Mouse (Mus musculus): ENCODE data around the gene Coq7. TPM values are rescaled to one million over a fixed set of nuclear protein-coding genes. Genes with fewer than 3 reads are reported as not detected.

Coq7 gene
- total RNA-seq (2022), result 10 to 100 TPM; 42.7 to 51.0 (median 47.7) TPM

DNA sequence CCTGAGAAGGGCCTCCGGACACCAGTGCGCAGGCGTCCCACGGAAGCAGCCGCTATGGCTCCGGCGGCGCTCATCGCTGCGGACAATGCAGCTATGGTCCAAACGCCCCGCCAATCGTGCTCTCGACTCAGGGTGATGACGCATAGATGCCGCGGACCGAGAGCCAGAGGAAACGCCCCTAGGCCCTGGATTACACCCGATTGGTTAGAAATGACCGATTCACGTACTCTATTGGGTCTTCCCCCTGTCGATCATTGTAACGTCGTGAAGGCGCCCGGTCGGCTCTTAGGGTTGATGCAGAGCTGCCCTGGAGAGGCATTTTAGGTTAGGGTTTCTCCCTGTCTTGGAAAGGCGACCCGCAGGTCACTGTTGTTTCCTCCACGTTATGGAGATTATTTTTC lies at the start of gene Coq7:
Gene Coq7 (minus strand): TSS at position 179 of the 401 bp plus-strand sequence.
- peak; percentile 92 to 94 for DNase-seq (ENCODE audit: low spot score in 2 of 2)

DNA sequence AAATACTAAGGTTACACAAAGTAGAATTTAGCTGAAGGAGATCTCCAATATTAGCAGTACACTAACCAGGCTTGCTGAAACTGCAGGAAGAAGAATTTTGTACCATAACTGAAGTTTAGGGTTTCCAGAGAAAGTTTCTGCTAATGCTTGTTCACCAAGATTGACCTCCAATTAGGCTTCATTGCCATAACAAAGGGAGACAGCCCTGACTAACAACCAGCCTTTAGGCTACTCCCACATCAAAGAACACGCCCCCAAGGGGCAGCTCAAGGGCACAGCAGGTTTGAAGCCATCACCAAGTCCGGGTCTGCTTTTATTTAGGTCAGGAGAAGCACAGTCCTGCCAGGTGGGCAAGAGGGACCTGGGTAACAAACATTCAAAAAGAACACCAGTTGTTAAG lies 46.8 kb upstream of the Coq7 start:
- DNase-seq (ENCODE audit: low spot score in 2 of 2), result no peak

DNA sequence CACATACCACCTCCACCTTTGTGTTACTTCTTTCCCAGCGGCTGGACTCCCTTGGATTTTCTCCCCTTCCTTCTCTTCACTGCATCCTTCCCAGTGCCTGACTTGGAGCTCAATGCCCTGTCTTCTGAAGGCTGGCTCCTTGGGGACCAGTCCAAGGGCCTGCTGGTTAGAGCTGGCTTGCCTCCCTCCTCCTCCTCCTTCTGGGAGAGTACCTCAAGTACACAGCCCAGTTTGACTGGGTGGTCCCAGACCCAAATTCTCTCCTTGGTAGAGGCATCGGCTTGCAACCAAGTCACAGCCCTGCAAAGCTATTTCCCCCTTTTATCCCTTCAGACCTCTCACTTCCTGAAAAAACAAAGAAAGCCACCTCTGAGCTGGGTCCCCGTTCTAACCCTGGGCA lies 45.1 kb upstream of the Coq7 start:
- DNase-seq (ENCODE audit: low spot score in 2 of 2), result no peak

DNA sequence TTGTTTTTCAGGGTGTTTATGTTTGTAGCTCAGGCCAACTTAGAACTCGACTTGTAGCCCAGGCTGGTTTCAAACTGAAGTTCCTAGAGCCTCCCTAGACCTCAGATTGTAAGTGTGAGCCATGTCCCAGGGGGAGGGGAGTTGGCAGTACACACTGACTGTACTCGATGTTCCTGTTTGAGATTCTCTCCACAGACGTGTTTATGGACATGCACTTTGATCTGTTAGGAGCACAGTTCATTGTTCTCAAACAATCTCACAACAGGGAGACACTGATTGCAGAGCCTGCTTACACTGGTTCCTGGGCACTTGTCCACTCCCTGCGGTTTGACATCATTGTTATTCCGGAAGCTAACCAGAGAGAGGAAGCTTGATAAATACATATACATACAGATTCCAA lies 38.9 kb upstream of the Coq7 start:
- no peak for DNase-seq (ENCODE audit: low spot score in 2 of 2)

DNA sequence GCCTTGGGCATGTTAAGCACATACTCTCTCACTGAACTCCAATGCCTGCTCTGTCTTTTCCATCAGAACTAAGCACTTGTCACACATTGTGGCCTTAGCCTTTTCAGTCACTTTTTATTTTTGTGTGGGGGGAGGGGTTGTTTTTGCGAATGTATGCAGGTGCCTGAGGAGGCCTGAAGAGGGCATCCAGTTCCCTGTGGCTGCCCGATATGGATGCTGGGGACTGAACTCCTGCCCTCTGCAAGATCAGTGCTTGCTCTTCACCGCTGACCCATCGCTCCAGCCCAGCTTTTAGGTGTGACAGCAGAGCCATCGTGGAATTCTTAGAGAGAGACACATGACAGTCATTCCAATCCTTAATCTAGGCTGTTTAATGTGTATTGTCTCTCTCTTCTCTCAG lies 38.2 kb upstream of the Coq7 start:
- DNase-seq (ENCODE audit: low spot score in 2 of 2), result no peak

DNA sequence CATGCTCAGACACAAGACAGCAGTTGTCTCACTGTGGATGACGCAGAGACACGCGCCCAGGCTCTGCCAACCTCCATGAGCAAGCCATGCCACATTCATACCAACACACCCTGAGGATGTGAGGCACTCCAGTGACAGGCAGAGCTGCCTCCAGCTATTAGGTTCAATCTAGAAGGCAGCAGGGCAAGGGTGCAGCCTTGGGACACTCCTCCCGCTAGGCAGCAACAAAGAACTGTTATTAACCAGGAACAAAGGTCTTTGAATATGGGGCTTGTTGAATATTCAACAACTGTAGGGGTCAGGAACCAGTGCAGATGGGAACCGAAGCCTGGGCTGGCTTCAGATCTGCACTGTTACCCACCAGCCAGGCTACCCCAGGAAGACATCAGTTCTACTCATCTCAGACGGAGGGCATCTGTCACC lies 36.0 kb upstream of the Coq7 start:
- no peak for DNase-seq (ENCODE audit: low spot score in 2 of 2)

DNA sequence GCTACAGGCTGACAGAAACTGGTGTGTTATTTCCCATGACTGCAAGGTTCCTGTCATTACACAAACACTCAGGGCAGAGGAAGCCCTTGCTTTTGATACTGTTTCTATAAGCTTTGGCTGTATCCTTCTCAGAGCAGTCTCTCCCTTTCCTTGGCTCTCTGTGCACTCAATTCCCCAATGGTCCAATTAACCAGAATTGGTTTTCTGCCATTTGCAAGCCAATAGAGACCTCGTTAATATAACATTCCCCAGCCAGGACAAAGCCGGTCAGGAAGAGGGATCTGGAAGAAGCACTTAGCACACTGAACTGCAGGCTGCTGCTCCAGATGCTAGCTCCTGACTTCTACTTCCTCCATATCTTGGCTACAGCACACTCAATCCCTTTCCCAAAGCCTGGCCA lies 21.1 kb upstream of the Coq7 start:
- no peak for DNase-seq (ENCODE audit: low spot score in 2 of 2)

DNA sequence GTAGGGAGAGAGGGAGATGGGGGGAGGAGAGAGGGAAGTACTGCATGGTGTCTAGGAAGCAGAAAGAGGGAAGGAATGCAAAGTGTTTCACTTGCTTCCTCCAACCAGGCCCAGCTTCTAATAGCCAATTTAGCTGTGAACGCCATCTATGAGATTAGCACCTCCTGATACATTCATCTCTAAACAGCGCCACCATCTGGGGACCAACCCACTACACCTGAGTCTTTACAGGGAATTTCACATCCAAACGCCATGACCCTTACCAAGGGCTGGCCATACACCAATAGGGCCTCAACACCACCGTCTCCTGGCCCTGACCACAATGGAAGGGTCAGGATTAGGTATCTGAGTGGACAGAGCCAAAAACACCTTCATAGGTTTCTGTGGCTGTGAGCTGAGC lies 20.7 kb upstream of the Coq7 start:
- no peak for DNase-seq (ENCODE audit: low spot score in 2 of 2)

DNA sequence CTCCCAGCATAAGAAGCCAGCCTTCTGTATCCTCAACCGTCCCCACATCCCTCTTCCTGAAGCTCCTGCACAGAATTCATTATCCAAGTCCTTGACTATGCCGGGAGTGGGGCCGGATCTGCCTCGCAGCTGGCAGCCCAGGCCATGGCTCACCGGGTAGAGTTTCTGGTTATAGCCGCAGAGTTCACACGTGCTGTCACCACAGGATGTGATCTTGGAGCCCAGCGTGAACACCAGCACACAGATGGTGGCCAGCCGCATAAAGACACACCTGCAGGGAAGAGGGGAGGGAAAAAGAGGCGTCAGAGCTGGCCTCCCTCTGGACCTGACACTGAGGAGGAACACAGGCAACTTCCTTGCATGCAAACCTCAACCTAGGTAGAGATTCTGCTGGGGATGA lies 14.3 kb upstream of the Coq7 start:
- no peak for DNase-seq (ENCODE audit: low spot score in 2 of 2)

DNA sequence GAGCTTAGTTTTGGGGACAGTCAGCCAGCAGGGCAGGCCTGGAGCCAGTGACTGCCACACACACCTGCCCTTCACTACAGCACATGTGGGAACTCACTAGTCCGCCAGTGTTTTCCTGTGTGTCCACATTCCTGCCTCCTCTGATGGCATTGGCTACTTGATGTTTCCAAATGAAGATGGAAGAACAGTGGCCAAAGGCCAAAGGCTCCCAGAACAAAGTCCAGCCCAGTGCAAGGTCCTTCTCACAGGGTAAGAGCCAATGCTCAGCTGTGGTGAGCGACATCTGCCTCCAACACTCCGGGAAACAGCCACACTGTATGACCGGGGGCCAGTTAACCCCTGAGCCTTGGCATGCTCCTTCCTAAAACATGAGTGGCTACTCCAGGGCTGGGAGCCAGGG lies 11.0 kb upstream of the Coq7 start:
- DNase-seq (ENCODE audit: low spot score in 2 of 2), result no peak

DNA sequence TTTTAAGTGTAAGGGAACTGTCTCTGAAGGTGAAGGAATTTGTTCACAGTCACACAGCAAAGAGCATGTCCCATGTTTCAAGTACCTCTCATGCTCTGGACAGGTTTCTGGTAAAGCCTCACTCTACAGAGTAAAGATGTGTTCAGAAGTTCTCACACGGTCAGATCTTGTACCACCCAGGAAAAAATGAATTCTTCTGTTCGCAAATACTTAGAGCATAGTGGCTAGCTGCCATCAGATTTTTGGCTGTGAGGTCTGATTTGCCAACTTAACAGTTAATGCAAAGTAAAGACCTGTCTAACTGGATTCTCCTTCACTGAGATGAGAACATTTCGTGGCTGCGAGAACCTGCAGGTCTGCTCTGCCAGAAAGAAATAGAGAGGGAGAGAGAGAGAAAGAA lies 1.9 kb upstream of the Coq7 start:
- DNase-seq (ENCODE audit: low spot score in 2 of 2), result no peak

DNA sequence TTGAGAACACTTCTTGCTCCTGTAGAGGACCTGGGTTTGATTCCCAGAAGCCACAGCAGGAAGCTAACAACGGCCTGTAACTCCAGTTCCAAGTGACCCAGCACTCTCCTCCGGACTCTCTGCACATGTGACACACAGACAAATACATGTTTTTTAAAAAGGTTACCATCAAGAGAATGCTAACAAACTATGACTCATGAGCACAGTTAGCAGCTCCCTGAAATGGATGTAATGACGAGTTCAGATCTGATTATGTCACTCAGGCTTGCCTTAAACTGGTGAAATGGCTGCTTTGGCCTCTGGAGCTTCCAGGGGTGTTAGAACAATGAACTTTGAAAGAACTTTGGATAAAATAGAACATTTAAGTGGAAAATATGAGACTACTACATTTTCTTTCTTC lies 1.2 kb upstream of the Coq7 start:
- no peak for DNase-seq (ENCODE audit: low spot score in 2 of 2)

DNA sequence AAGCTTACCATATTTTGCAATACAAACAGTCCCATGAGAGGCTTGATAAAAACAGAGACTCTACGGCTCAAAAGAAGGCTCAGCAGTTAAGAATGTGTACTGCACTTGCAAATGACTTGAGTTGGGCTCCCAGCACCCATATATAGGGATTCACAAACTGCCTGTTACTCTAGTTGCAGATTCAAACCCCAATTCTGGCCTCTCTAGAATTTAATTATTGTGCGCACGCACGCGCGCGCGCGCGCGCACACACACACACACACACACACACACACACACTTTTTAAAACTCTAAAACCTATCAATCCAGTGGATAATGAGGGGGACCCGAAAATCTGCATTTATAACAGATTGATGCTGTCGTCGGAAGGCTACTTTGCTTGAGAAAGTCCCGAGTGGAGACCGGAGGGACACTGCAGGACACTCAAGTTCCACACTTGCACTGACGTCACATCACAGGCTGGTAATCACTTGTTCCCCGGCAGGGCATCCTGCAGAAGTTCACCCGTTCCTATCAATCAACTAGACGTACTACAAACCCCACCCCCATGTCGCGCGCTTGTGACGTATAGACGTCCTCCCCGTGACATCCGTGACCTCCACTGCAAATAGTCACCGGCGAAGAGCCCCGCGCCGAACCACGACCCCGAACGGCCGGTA lies 508 bp downstream of the Coq7 start:
- DNase-seq (ENCODE audit: low spot score in 2 of 2), result peak; percentile 95

DNA sequence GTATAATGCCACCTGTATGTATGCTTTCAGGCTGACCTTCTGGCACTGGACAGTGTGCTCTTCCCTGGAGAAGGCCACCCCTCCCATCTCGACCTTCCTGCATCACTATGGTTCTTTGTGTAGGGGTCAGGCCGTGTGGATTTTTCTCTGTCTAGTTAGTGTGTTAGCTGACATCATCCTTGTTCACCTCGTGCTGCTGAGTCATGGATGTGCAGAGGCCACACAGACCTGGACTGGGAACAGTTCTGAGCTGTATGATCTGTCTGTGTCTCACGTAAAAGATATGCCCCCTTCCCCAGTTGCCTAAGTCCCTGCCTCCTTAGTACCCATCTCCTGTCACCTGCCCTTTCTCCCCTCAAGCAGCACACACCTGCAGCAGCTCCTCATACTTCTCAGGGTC lies 6.2 kb downstream of the Coq7 start:
- DNase-seq (ENCODE audit: low spot score in 2 of 2), result no peak

DNA sequence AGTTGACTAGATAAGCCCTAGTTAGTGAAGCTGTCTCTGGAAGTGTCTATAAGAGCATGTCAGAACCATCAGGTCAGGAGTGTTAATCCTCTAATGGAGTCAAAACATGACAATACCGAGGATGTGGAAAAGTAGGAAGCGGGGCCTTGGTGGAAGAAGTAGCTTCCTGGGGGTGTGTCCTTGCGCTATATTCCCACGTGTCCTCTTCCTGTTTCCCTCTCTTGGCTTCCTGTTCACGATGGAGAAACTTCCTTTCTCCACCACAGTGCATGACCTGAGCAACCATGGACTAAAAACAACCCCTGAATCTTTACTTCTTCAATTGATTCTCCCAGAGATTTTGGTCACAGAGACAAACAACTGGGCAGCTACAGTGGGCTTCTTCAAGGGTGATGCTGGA lies 11.1 kb downstream of the Coq7 start:
- DNase-seq (ENCODE audit: low spot score in 2 of 2), result no peak

DNA sequence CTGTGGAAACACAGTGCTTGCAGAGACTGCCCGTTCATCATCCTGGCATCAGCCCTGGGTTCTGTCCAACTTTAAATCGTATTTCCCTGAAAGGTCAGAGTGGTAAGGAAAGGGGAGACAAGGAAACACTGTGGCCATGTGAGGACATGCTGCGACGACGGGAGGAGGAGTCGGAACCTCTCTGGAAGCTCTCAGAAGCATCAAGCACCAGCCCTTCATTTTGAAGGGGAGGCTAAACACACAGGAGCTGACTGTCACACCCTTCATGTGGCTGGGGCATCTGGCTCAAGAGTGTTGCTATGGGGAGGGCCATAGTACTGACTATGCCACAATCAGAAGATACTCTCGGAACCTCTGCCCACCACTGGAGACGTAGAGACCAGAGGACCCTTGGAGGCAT lies 13.5 kb downstream of the Coq7 start:
- DNase-seq (ENCODE audit: low spot score in 2 of 2), result no peak

DNA sequence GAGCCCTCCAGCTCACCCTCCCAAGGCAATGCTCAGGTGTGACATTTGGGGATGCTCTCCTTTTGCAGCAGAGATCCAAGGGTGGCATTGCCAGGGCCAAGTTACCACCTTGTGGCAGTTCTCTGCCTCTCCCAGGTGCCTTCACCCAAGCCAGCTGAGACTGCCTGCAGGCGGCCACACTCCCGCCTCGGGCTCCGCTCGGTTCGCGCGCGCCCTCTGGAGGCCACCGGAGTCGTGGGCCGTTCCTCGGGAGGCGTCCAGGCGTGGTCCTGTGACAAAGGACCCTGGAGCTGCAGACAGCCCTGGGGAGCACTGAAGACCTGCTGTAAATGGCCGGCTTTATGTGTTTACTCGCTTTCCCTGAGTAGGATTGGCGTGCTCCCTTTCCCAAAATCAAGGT lies 14.5 kb downstream of the Coq7 start:
- peak; percentile 38 for DNase-seq (ENCODE audit: low spot score in 2 of 2)

DNA sequence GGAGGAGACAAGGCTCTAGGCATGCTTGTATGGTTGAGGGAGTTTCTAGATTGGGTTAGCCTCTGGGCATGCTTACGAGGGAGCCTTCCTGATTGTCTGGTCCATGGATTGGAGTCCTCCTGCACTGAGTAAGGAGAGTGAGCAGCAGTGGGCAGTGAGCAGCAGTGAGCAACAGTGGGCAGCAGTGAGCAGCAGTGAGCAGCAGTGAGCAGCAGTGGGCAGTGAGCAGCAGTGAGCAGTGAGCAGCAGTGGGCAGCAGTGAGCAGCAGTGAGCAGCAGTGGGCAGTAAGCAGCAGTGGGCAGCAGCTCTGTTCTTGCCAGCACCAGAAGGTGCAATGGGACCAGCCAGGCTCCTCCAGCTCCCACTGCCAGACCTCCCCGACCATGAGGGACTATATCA lies 15.3 kb downstream of the Coq7 start:
- no peak for DNase-seq (ENCODE audit: low spot score in 2 of 2)

DNA sequence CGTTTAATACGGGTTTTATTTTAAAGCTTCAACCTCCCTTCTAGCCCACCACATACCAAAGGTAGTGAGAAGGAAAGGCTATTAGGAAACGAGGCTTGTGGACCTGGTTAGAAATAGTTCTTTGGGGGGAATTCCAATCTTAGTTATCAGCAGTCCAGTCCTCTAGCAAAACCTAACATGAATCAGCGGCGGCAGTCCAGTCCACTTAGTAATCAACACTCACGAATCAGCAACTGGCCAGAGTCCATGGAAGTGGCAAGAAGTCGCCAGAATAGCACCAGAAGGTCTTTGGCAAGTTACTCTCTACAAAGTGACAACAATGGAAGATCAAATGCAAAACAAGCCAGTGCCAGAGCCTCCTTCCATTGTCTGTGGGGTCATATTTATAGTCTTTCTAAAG lies 24.6 kb downstream of the Coq7 start:
- no peak for DNase-seq (ENCODE audit: low spot score in 2 of 2)

DNA sequence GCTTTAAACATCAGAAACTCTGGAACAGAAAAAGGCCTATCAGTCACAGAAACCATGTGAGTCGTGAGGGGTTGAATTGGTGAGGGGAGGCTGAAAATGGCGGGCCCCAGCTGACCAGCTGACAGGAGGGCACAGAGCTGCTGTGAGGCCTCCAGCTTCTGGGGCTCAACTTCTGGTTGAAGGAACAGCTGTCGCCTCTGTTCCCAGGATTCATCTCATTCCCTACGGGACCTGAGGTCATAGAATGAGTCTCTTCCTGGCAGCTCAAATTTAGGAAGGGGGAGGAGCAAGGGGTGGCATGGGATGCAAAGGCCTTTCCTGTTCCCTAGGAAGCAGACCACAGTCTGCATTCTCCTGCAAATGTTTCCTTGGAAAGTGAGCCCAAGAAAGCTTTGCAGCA lies 29.3 kb downstream of the Coq7 start:
- DNase-seq (ENCODE audit: low spot score in 2 of 2), result no peak

DNA sequence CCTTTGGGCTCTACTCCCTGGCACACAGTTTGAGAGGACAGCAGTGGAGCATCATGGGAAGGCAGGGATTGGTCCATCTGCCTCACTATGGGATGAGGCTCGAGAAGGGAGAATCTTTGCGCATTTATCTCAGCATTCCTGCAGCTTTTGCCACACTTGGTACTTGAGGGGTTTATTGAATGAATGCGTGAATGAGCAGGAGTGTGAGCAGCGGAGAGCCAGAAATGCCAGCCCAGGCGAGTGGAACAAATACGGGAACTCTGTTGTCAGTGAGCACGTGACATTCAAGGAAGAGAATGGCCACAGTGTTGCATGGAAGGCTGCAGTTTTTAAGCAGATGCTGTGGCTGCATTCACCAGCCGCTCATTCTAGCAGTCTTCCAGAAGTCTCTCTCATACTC lies 30.8 kb downstream of the Coq7 start:
- no peak for DNase-seq (ENCODE audit: low spot score in 2 of 2)

DNA sequence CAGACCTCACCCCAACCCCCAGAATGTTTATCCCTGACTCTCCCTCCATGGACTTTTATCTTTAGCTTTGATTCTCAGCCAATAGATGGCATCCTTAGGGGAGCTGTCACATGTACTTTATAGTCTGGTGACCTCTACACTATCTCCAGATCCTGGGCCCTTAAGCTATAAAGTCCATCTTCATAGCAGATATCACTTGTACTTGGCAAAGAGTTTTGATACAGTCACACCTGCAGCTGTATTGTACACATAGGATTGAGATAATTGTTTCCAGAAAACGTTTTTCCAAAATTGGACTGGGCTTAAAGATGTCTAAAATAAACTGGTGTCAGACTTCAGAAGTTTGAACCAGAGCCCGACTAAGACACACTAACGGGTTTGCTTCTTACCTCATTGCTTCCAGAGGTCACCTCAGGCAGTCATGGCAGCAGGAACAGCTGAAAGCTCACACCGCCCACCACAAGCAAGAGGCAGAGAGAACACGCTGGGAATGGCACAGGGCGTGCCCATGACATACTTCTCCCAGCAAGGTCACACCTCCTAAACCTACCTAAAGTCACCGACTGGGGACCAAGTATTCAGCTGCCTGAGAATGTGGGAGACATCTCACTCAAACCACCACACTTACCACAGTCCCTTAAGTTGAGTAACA lies 33.2 kb downstream of the Coq7 start:
- DNase-seq (ENCODE audit: low spot score in 2 of 2), result no peak

DNA sequence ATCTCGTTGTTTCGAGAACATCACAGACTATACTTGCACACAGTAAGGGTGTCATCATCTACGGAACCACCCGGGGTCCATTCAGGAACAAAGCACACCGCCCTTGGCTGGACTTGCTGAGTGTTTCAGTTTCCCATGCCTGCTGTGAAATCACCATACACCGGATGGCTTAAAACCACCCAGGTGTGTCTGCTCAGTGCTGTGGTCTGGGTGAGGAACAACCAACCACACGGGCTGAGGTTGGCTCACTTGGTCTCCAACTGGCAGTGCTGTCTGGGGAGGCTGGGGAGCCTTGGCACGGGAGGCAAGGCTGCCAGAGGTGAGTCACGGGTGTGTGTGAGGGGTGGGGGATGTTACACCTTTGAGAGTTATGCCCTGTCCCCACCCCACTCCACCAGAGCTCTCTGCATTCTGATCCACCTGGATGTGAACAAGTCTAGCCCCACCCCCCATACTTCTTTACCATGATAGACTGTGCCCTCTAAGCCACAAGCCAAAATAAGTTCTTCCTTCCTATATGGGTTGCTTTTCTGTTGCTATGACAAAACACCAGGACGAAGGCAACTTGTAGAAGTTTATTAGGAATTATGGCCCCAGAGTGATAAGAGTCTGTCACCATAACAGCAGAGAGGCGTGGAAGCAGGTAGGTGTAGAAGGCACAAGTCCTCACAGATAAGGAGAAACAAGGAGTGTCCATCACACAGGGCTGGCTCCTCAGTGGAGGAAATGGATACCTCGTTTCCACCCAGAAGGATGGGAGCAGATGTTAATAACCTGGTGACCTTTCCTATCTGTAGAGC lies 34.0 kb downstream of the Coq7 start:
- DNase-seq (ENCODE audit: low spot score in 2 of 2), result no peak
